Mouse (Mus musculus) erythroblast, embryonic 14.5 days (primary cell): ENCODE results near the gene Krt80.

Source experiments
- GATA1 ChIP-seq: IDR thresholded peaks from 2 replicates; pipeline ENCODE4 v1.6.1; 2012; ENCODE audit warnings: low read length, inconsistent platforms, mixed read lengths
- TAL1 ChIP-seq: IDR thresholded peaks from 3 replicates; pipeline ENCODE4 v1.6.1; 2012; ENCODE audit warnings: low read length, inconsistent platforms, mixed read lengths

DNA sequence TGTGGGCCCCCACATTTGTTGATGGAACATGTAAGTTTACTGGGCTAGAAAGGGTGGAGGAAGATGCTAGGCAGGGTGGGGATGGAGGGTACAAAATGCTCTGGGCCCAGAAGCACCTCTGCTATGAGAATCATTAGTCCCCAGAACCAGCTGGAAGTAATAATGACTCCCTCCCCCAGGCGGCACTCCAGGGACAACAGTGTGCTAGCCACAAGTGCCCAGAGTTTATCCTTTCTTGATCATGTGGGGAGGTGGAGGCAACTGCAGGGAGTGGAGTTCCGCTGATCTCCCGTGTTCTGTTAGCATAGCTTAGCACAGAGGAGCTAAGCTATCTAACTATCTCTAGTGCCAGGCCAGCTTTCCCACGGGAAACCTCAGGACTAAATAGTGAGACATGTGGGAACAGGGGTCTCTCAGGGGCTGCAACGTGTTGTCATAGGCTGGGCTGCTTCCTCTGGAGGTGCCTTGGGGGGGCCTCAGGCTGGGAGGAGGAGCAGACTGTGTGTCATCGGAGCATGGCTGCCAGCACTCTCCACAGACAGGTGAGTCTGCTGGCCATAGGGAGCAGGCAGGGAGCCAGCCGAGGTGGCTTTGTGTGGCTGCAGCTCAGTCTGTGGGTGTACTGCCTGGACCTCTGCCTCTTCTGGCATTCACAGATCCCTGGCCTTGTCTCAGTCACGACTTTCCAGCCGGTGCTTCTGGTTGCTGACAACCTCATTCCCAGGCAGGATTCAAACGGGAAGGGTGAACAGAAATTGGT is 17.1 kb downstream of the Krt80 start:
- TF ChIP-seq TAL1 (no peak), GATA1 (no peak)
